Mouse (Mus musculus): ENCODE data around the gene Manba. TPM values are rescaled to one million over a fixed set of nuclear protein-coding genes. Genes with fewer than 3 reads are reported as not detected.

Manba gene
- total RNA-seq, 2 experiments from 2014 or later = 28.0 to 29.0 TPM

GRCm38 (mm10) chr3:135579179-135579578, 93.8 kb downstream of the Manba start:
- ATAC-seq (ENCODE audit: poor library complexity, severe bottlenecking) = peak; percentile 19; the same call in 1 of the 2 replicates

- peak; percentile 24 for ATAC-seq (ENCODE audit: poor library complexity, severe bottlenecking)
Measured at GRCm38 (mm10) chr3:135580439-135581275, 95.2 kb downstream of the Manba start.

- ATAC-seq (ENCODE audit: poor library complexity, severe bottlenecking) = peak; percentile 51
Measured at GRCm38 (mm10) chr3:135581606-135582117, 96.3 kb downstream of the Manba start.

GRCm38 (mm10) chr3:135582246-135582645, 96.8 kb downstream of the Manba start:
- ATAC-seq (ENCODE audit: poor library complexity, severe bottlenecking) = no peak

GRCm38 (mm10) chr3:135585482-135585881, 100.1 kb downstream of the Manba start:
- ATAC-seq (ENCODE audit: poor library complexity, severe bottlenecking) = peak; percentile 32

- no peak for ATAC-seq (ENCODE audit: poor library complexity, severe bottlenecking)
Measured at GRCm38 (mm10) chr3:135586060-135586459, 100.6 kb downstream of the Manba start.

GRCm38 (mm10) chr3:135586471-135586880, 101.1 kb downstream of the Manba start:
- peak; percentile 61 for ATAC-seq (ENCODE audit: poor library complexity, severe bottlenecking)

- peak; percentile 58 for ATAC-seq (ENCODE audit: poor library complexity, severe bottlenecking)
Measured at GRCm38 (mm10) chr3:135590471-135590870, 105.1 kb downstream of the Manba start.

GRCm38 (mm10) chr3:135591376-135591775, 106.0 kb downstream of the Manba start:
- no peak for ATAC-seq (ENCODE audit: poor library complexity, severe bottlenecking)

- no peak for ATAC-seq (ENCODE audit: poor library complexity, severe bottlenecking)
Measured at GRCm38 (mm10) chr3:135592011-135592410, 106.6 kb downstream of the Manba start.

- ATAC-seq (ENCODE audit: poor library complexity, severe bottlenecking) = peak; percentile 73
Measured at GRCm38 (mm10) chr3:135594238-135594917, 109.0 kb downstream of the Manba start.

GRCm38 (mm10) chr3:135597014-135597413, 111.6 kb downstream of the Manba start:
- ATAC-seq (ENCODE audit: poor library complexity, severe bottlenecking) = peak; percentile 75

DNA sequence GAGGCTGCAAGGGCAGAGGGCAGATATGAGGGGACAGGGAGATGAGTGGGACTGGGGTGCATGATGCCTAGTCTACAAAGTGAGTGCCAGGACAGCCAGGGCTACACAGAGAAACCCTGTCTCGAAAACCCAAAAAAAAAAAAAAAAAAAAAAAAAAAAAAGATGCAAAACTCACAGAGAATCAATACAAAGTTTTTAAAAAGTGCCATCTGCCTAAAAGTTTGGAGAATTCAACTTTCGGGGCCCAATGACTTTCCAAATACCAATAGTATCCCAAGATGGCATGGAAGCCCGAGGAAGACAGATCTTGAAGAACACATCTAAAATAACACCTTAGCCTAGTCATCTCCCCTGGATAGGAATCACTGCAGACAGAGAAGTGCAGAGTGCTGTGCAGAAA, 112.9 kb downstream of the Manba start:
- ATAC-seq (ENCODE audit: poor library complexity, severe bottlenecking) = no peak

DNA sequence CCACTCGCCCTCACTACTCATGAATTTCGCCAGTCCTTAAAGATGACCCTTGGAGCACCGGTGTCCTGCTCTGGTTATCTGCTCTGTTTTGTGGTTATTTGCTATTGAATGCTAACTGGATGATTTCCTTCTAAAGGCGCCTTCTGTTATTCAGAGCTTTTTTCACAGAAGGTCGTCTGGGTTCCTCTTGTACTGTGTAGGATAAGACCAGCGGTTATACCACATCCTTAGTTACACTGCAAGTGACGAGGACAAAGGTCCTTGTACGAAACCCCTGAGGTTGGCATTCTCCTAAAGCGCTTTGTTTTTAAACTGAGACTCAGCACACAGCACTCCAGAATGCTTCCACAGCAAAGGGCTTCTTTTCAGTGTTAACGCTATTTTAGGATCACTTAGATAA, 117.3 kb downstream of the Manba start:
- peak; percentile 49 for ATAC-seq (ENCODE audit: poor library complexity, severe bottlenecking)

DNA sequence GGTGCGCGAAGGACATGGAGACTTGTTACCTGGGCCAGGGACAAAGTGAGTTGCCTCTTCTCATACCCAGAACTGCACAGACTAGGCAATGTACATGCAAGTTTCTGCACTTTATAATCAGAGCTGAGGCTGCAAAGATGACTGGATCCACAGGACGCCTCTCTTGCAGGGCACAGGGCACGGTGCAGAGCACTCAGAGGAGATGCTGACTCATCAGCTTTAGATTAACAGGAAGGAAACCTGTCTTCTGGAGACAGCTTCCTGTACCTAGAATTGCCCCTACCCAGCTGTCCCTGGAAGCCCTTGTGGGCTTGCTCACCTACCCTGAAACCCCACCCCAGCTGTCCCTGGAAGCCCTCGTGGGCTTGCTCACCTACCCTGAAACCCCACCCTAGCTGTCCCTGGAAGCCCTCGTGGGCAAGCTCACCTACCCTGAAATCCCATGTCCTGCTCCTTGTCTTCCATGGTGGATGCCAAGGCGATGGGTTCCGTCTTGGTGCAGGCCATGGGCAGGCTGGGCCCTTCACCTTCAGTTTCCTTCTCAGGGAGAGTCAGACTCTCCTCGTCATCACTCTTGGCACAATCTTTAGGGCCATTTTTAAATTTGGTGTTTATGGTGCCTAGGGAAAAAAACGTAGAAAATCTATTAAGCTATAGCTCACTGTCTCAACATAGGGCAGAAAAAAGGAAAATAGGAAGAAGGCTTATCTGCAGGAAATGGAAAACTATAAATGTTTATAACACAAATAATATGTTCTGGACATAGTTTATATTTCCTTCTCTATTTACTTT, 119.4 kb downstream of the Manba start:
- peak; percentile 20; the same call in 1 of the 2 replicates for ATAC-seq (ENCODE audit: poor library complexity, severe bottlenecking)

GRCm38 (mm10) chr3:135605474-135605873, 120.1 kb downstream of the Manba start:
- ATAC-seq (ENCODE audit: poor library complexity, severe bottlenecking) = no peak

DNA sequence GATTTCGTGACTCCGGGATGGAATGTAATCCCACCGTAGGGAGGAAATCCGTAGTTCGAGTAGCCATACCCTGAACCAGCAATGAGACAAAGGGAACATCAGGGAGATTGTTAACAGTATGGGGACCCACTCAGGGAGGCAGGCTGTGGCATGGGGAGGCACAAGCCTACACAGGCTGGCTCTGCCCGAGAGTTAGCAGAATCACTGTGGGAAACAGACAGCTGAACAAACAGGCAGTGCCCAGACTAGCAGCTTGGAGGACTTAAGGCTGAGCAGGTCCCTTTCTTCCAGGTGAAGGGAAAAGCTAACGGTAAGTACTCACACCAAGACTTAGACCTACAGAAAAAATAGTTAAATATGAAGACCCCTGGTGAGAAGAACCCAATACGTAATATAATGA, 121.2 kb downstream of the Manba start:
- no peak for ATAC-seq (ENCODE audit: poor library complexity, severe bottlenecking)

- peak; percentile 15; the same call in 1 of the 2 replicates for ATAC-seq (ENCODE audit: poor library complexity, severe bottlenecking)
Measured at GRCm38 (mm10) chr3:135607021-135607420, 121.6 kb downstream of the Manba start.

GRCm38 (mm10) chr3:135607660-135608473, 122.5 kb downstream of the Manba start:
- peak; percentile 78 for ATAC-seq (ENCODE audit: poor library complexity, severe bottlenecking)

DNA sequence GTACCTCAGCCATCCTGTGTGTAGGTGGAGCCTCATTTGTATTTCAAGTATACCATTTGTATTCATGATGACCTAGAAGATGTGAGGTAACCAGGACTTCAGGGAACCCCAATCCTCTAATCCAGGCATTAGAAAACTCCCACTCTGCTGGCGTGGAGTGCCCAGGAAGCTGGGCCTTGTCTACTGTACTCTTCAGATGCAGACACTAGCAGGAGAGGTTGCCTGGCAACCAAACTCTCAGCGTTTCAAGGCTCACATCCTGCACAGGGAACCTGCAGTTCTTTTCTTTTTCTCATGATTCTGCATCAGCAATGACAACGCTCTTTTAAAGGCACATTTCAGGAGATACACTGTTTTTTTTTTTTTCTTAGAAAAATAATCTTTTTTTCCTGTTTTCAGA, 124.8 kb downstream of the Manba start:
- no peak for ATAC-seq (ENCODE audit: poor library complexity, severe bottlenecking)

Data from megakaryocyte, adult 5-6 weeks (primary cell).